Mouse (Mus musculus) cerebellum, adult 11-12 months (tissue): ENCODE measurements around the gene 2310034C09Rik.
"Not testable (repeated sequence)": the region's sequence is repeated elsewhere in the genome, so short reads cannot be mapped to it uniquely, and the experiment has no call there.

ENCODE experiments used
- DNase-seq: peaks from one replicate; pipeline ENCODE4 v3.0.0; 2022

2310034C09Rik gene

DNA sequence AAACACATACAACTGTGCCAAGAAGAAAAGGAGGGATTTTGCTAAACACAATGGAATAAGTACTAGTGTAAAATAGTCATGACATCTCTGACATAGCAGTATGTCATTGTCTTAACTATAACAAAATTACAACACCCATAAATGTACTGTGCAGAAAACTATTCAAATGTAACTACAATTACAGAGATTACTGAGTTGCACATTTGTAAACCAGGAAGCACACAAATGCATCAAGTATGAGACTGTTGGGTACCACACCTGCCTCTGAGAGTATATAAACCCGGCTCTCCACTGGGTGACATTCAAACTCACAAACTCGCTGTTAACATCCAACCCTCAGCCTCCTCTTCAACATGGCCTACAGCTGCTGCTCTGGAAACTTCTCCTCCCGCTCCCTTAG lies at the start of gene 2310034C09Rik:
2310034C09Rik (plus strand) TSS at position 301 of the 400 bp plus-strand sequence.
- not testable (repeated sequence) for DNase-seq

DNA sequence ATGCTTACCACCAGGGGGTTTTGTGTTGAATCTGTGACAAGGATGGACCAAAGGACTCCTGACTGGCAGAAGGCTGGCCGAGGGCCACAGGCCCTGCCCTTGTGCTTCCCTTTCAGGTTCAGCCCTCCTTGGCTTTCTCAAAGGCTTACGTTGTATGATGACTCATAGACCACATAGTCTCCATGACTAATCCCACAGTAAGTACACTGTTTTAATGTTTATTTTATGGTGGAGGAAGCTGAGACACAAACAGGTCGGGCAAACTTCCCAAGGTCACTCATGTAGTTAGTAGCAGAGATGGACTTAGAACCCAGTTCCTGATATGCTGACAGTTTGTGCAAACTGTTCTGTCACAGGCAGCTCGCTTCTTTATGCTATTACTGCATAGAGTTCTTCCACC lies 47.9 kb upstream of the 2310034C09Rik start:
- no peak for DNase-seq

DNA sequence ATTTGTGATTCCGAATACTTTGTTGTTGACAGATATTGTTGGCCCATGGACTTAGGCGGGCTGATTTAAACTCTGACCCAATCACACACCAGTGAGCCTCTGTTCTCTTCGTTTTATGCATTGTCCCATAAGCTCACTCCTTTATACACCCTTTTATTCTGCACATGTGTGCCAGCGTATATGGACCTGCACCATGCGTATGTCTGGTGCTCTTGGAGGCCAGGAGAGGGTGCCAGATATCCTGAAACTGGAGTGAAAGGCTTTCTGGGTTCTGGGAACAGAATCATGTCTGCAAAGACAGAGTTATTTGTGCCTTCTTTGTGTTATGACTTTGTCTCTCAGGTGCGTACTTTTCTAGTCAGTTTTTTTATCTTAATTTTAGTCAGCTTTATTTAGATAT lies 47.4 kb upstream of the 2310034C09Rik start:
- DNase-seq, result no peak

DNA sequence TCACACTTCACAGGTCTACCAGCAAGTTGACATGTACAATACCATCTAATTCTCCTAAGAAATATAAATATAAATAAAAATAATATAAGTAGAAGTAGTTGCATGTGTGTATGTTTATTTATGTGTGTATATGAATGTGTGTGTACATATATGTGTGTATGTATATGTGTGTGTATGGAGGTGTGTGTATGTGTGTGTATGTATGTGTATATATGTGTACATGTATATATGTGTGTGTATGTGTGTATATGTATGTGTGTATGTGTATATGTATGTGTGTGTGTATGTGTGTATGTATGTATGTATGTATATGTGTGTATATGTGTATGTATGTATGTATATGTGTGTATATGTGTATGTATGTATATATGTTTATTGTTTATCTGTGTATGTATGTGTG lies 42.1 kb upstream of the 2310034C09Rik start:
- DNase-seq, result no peak

DNA sequence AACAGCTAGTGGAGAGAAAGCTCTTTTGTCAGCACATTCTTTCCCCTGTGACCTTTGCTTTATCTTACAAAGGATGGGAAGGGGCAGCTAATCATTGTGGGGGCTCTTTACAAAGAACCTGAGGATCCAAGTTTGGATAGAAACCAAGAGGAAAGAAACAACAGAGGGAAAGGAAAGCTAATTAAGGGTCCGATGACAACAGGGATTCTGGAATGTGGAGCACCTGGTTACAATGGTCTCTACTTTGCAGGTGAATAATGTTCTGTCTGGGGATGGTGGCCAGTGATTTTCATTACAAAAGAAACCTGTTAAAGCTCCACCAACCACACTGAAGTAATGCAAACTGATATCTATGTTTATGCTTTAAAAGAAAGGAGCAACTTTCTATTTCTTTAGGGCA lies 38.6 kb upstream of the 2310034C09Rik start:
- DNase-seq, result no peak

DNA sequence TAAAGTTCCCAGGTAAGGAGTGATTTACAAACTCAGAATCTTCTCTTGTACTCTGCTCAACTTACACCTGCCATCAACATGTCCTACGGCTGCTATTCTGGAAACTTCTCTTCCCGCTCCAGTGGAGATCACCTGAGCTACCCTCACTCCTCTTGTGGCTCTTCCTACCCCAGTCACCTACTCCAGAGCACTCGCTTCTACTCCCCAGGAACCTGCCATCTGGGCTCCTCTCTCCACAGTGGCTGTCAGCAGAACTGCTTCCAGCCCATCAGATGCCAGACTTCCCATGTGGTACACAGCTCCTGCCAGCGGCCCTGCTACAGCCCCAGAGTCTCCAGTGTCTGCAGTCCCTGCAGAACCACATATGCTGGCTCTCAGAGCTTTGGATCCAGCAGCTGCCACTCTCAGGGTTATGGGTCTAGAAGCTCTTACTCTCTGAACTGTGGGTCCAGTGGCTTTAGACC lies 29.8 kb upstream of the 2310034C09Rik start, which contains the start of gene Krtap13-1:
Krtap13-1 (plus strand) TSS at position 51 of the 464 bp plus-strand sequence.
- peak; percentile 19 for DNase-seq

DNA sequence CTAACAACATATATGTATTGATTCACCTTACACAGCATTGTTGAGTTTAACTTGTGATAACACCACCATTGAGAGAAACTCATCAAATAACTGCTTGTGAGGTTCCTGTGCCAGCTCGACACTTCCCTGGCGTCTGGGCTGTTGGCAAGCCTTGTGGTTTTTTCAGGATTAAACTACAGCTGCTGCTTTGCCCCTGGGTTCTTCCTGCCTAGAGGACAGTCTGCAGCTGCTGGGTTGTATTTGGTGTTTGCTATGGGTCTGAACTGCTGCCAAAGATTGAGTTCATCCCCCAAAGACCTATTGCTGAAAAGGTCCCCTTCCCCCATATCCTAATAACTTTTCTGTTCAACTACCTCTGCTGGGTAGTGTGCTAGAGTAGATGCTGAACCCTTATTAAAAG lies 23.3 kb upstream of the 2310034C09Rik start:
- no peak for DNase-seq

DNA sequence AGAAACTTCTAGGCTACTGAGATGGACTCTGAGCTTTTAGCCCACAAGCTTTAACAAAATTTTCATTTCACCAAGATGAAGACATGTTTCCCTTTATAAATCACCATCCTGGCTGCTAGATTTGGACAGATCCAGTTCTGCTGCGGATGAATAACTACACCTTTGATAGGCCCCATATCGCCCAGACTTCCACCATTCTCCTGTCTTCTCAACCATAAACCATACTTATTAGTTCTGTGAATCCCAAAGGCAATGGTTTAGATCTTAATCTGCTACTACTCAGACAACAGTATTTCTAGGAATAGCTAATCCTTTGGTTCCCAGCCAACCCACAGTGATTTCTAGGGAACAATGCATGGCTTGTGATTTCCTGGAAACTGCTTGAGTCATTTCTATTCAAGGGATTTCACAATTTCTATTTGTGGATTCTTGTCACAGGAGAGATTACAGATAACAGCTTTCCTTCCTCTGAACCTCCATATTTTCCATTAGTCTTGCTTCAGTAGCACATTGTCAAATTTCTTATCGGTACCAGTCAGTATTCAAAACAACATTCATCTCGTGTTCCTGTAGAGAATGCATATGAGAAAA lies 13.8 kb upstream of the 2310034C09Rik start:
- DNase-seq, result no peak

DNA sequence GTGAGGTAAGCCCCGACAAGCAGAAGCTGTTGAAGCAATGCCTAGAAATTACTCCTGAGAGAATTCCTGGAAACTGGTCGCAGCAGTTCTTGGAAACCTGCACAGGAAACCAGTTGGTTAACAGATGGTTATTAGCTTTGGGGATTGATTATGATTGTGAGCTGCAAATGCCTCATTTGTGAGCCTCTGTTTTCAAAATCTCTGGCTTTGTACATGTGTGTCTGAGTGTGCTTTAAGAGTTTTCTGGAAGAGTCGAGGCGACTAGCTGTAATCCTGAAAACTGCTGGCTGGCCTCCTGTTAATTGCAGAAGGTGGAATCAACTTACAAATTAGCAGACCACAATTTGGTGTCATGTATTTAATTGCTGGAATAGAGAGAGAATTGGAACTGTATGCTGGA lies 10.7 kb upstream of the 2310034C09Rik start:
- no peak for DNase-seq

DNA sequence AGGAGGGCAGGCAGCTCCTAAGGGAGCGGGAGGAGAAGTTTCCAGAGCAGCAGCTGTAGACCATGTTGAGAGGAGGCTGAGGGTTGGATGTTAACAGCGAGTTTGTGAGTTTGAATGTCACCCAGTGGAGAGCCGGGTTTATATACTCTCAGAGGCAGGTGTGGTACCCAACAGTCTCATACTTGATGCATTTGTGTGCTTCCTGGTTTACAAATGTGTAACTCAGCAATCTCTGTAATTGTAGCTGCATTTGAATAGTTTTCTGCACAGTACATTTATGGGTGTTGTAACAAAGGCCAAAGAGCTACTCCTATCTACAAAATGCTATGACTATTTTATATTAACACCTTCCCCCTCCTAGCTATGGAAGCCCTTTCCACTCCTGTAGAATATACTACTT lies 7.1 kb upstream of the 2310034C09Rik start, which contains the start of gene Krtap13:
Krtap13 (minus strand) TSS at position 101 of the 400 bp plus-strand sequence.
- DNase-seq, result not testable (repeated sequence)

DNA sequence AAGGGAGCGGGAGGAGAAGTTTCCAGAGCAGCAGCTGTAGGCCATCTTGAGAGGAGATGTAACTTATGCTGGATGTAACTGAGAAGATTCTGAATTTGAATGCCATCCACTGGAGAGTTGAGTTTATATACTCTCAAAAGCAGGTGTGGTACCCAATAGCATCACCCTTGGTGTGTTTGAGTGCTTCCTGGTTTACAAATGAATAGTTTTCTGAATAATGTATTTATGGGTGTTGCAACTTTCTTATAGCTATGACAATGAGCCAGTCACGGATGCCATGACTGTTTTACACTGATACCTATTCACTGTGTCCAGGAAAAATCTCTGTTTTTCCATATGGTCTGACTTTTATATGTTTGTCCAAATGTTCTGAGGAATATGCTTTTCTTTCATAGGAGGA lies 15.5 kb downstream of the 2310034C09Rik start, which contains the start of gene 2310057N15Rik:
2310057N15Rik (minus strand) TSS at position 101 of the 400 bp plus-strand sequence.
- DNase-seq, result no peak

DNA sequence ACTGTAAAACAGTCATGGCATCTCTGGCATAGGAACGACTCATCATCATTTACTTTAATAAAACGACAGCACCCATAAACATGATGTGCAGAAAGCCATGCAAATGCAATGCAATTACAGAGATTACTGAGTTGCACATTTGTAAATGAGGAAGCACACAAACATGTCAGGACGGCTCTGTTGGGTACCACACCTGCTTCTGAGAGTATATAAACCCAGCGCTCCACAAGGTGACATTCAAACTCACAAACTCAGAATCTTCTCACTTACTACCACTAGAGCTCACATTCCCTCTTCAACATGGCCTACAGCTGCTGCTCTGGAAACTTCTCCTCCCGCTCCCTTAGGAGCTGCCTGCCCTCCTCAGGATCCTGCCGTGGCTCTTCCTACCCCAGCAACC lies 18.9 kb downstream of the 2310034C09Rik start, which contains the start of gene Gm5965:
Gm5965 (plus strand) TSS at position 301 of the 400 bp plus-strand sequence.
- no peak for DNase-seq

DNA sequence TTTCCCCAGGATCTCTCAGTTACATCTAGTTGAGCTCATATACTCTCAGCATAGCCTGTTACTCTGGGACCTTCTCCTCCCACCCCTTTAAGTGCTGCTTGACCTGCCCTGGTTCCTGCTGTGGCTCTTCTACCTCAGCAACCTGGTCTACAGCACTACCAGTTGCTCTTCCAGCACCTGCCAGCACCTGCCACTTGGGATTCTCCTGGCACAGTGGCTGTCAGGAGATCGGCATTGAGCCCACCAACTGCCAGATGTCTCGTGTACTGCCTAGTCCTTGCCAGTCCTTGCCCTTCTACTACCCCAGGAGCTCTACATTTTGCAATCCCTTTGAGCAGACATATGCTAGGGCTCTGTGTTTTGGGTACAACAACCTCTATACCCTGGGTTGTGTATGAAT lies 28.1 kb downstream of the 2310034C09Rik start:
- DNase-seq, result no peak
